Mouse (Mus musculus): Measurements from ENCODE around the gene Med23. TPM values are rescaled to one million over a fixed set of nuclear protein-coding genes. Genes with fewer than 3 reads are reported as not detected.

Med23 gene
- polyA plus RNA-seq, 1 experiment from 2014 or later, result 11.7 TPM

Small RNA genes lying within 50 kb of the gene (microRNA-seq; reads per million reads assigned to microRNA genes)
- gene Mir6905, result not detected

Other genes starting within 250 kb of the Med23 start
- 4.1 and 4.3 TPM in 2 replicates for gene Enpp1, start 157.8 kb upstream of the Med23 start, polyA plus RNA-seq (2015; fragmentation: Nextera tagmentation; extraction: Ambion mirVana)
- gene Enpp3, start 27.2 kb upstream of the Med23 start, polyA plus RNA-seq (2015; fragmentation: Nextera tagmentation; extraction: Ambion mirVana), result 1.7 and 2.1 TPM in 2 replicates
- gene Arg1, start 57.5 kb downstream of the Med23 start, polyA plus RNA-seq (2015; fragmentation: Nextera tagmentation; extraction: Ambion mirVana), result 0.60 and 0.74 TPM in 2 replicates

All from heart, embryonic 13.5 days (tissue).